Mouse (Mus musculus) neutrophil, adult 5-6 weeks (primary cell): ENCODE data around the gene Hdhd5. TPM values are rescaled to one million over a fixed set of nuclear protein-coding genes. Genes with fewer than 3 reads are reported as not detected.

Experiments
- ATAC-seq: fragments of 151-379, 151-347 bp; 2 replicates; pipeline ENCODE4 v1.8.0; 2017; ENCODE audit warnings: mild to moderate bottlenecking, moderate TSS enrichment; ENCODE audit not compliant: insufficient number of reproducible peaks, poor library complexity, low FRiP score, severe bottlenecking; ENCODE audit errors: extremely low read depth
- total RNA-seq: library from RNA; stranded (forward); fragments of 200-1000 nt; gene quantifications from 2 replicates; pipeline ENCODE4 v1.2.3, GENCODE M21; 2017

Gene Hdhd5
- total RNA-seq, result 21.1 and 25.8 TPM in 2 replicates

GRCm38 (mm10) chr6:120531020-120531965 lies at the start of gene Hdhd5:
TSS of gene Hdhd5 (minus strand) at chr6:120531319.
- peak; percentile 92 for ATAC-seq

DNA sequence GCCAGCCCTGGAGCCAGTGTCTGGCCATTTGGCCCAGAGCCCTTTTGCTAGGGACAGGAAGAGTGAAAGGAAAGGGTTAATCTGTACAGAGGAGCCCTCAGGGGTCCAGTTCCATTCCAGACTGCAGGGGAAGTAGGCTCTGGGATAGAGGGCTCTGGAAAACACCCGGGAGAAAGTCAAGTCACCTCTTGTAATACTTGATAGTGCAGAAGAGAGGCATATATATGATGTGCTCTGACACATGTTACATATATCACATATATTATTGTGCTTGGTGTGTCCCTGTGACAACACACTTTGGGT lies 49.5 kb upstream of the Hdhd5 start:
- ATAC-seq, result no peak

- peak; percentile 87 for ATAC-seq
Observed at GRCm38 (mm10) chr6:120579831-120580712, 49.0 kb upstream of the Hdhd5 start.

GRCm38 (mm10) chr6:120579110-120579830 lies 48.2 kb upstream of the Hdhd5 start:
- ATAC-seq, result peak; percentile 57

- ATAC-seq, result no peak
Observed at GRCm38 (mm10) chr6:120578471-120578870, 47.4 kb upstream of the Hdhd5 start.

DNA sequence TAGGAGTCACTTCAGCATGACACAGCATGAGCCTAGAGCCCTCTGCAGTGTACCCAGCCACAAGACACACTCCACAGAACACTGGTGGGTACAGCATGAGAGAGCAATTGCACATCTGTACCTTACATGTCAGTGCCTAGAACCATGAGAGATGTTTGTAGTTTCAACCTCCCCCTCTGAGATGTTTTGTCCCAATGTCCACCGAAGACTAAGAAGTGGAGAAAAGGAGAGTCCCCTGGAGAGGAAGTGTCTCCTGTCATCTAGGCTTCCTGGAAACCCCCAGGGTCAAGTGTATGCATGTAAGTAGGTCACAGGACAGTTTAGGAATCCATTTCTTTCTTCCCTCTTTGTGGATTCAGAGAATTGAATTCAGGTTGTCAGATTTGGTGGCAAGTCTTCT lies 41.3 kb upstream of the Hdhd5 start:
- no peak for ATAC-seq

DNA sequence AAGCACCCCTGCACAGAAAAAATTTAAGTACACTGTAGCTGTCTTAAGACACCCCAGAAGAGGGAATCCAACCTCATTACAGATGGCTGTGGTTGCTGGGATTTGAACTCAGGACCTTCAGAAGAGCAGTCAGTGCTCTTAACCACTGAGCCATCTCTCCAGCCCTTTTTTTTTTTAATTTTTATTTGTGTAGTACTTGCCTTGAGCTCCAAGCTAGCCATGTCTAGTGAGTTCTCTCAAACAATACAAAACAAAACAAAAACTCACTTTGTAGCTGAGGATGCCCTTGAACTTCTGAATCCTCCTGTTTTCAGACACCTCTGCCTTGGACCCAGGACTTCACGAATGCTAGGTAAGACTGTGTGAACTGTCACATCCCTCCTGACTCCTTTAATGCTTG lies 37.1 kb upstream of the Hdhd5 start:
- ATAC-seq, result no peak

GRCm38 (mm10) chr6:120566911-120567909 lies 36.1 kb upstream of the Hdhd5 start:
- peak; percentile 93 for ATAC-seq

DNA sequence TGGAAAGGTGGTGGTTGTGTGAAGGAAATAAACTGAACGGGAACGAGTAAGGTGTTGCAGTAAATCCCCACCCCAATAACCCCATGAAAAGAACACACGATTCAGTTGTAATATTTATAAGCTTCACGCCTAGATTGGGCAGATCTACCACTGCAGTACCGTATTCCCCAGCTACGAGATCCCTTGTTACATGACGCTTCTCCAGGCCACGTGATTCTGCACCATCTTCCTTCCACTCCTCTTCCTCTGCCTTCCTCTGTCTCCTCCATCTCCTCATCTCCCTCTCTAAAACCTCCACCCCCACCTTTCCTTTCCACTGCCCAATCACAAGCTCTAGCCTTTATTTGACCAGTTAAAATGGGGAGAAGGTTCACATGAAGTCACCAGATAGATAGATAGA lies 25.5 kb upstream of the Hdhd5 start:
- ATAC-seq, result no peak

- no peak for ATAC-seq
Observed at GRCm38 (mm10) chr6:120555983-120556567, 25.0 kb upstream of the Hdhd5 start.

- no peak for ATAC-seq
Observed at GRCm38 (mm10) chr6:120555152-120555551, 24.0 kb upstream of the Hdhd5 start.

- ATAC-seq, result no peak
Observed at GRCm38 (mm10) chr6:120550173-120550572, 19.1 kb upstream of the Hdhd5 start.

- ATAC-seq, result no peak
Observed at GRCm38 (mm10) chr6:120548581-120548980, 17.5 kb upstream of the Hdhd5 start.

DNA sequence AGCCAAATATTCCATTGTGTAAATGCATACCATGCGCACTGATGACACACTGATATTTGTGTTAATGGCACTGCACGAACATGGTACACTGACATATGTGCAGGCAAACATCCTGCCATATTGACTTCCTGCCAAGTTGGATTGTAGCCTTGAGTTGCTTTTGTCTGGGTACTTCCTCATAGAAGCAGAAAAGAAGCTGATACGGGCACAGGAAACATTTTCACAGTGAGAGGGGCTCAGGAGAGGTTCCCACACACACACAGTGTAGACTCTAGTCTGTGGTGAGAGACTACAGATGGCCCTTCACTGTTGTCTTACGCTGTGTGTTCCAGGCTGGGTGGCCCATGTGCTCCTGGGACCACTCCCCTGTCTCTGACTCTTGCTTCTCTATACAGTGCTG lies 15.9 kb upstream of the Hdhd5 start:
- peak; percentile 30; the same call in 1 of the 2 replicates for ATAC-seq

DNA sequence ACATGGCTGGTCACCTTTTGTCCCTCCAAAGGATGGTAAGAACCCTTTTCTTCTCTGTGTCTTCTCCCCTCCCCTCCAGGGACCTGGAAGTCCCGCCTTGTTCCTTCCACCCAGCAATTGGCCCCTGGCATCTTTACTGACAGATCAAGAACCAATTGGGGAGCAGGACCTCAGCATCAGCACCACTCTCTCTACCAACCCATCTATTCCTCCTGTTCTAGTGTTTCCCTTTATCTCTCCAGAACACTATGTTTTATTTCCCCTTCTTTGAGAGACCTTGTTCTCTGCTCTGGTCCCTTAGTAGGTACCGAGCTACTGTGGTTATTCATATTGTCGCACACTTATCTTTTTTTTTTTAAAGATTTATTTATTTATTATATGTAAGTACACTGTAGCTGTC lies 15.2 kb upstream of the Hdhd5 start:
- no peak for ATAC-seq

DNA sequence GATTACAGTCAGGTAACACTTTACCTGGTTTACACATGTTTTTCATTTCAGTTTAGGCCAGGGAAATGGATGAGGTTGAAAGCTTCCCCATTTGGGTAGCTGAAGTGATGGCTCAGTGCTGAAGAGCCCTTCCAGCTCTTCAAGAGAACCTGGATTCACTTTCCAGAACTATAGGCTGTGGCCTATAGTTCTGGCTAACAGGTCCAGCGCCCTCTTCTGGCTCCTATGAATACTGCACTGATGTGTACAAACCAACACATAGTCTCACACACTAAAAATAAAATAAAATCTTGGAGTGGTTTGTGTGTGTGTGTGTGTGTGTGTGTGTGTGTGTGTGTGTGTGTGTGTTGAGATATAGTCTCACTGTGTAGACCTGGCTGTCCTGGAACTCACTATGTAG lies 10.9 kb upstream of the Hdhd5 start:
- ATAC-seq, result no peak

- ATAC-seq, result no peak
Observed at GRCm38 (mm10) chr6:120541386-120541785, 10.3 kb upstream of the Hdhd5 start.

GRCm38 (mm10) chr6:120539781-120540231 lies 8.7 kb upstream of the Hdhd5 start:
- ATAC-seq, result no peak
